Mouse (Mus musculus): ENCODE data around the gene Gse1.

DNA sequence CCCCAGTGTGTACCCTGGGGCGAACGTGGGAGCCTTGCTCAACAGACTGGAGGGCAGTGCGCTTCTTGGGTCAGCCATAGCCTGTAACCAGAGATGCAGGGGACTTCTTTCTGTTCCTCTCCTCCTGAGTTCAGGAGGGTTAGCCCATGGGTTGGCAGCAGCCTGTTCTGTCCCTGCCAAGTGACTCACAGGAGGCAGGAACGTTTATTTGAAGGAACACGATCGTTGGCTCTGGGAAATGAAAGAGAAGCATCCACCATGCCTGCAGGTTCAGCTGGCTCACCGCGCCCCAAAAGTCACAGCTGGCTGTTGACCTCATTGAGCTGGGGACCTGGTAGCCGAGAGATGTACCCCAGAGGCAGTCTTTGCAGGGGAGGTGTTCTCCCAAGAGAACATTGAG, 80.3 kb downstream of the Gse1 start:
- no peak for TF ChIP-seq CTCF (IDR thresholded peaks at IDR 0.05)
- TF ChIP-seq EP300 (IDR thresholded peaks at IDR 0.05; ENCODE audit: insufficient read depth, low read depth, low read length) = no peak
- no peak for TF ChIP-seq POLR2A (IDR thresholded peaks at IDR 0.05; ENCODE audit: insufficient read depth, low read depth, low read length)

Data from heart, adult 2 months (tissue).